Mouse (Mus musculus) heart, adult 8-10 months (tissue): ENCODE measurements around the gene C2. TPM values are rescaled to one million over a fixed set of nuclear protein-coding genes. Genes with fewer than 3 reads are reported as not detected.

Experiments used
- DNase-seq: peaks from one replicate; pipeline ENCODE4 v3.0.0; 2022; ENCODE audit warnings: low spot score
- total RNA-seq, 4 experiments: library from RNA; stranded (reverse); gene quantifications; 2 replicates each; pipeline ENCODE4 v1.2.4; 2022

The C2 gene
- 1 to 10 TPM; 1.8 to 4.1 (median 3.0) TPM for total RNA-seq

GRCm38 (mm10) chr17:34898160-34898586, at the start of gene C2, which contains the start of gene Ehmt2:
Gene C2 (minus strand): TSS chr17:34898265.
Gene Ehmt2 (plus strand): TSS chr17:34898469.
- peak; percentile 78 for DNase-seq

GRCm38 (mm10) chr17:34947606-34948005, 49.5 kb upstream of the C2 start:
- DNase-seq, result no peak

GRCm38 (mm10) chr17:34946486-34947140, 48.5 kb upstream of the C2 start:
- DNase-seq, result no peak

GRCm38 (mm10) chr17:34944362-34944761, 46.3 kb upstream of the C2 start:
- DNase-seq, result no peak

- DNase-seq, result no peak
Observed at GRCm38 (mm10) chr17:34943128-34943815, 45.2 kb upstream of the C2 start.

- DNase-seq, result peak; percentile 45
Observed at GRCm38 (mm10) chr17:34941344-34942041, 43.4 kb upstream of the C2 start.

GRCm38 (mm10) chr17:34937960-34938505, 40.0 kb upstream of the C2 start:
- no peak for DNase-seq

- peak; percentile 31 for DNase-seq
Observed at GRCm38 (mm10) chr17:34934830-34935229, 36.8 kb upstream of the C2 start.

GRCm38 (mm10) chr17:34934031-34934430, 36.0 kb upstream of the C2 start:
- no peak for DNase-seq

GRCm38 (mm10) chr17:34932287-34932686, 34.2 kb upstream of the C2 start:
- DNase-seq, result no peak

- DNase-seq, result no peak
Observed at GRCm38 (mm10) chr17:34931735-34932098, 33.7 kb upstream of the C2 start.

- peak; percentile 99 for DNase-seq
Observed at GRCm38 (mm10) chr17:34931061-34931734, 33.1 kb upstream of the C2 start, which contains the start of gene Neu1. Gene Neu1 (plus strand): TSS chr17:34931253.

GRCm38 (mm10) chr17:34928841-34929240, 30.8 kb upstream of the C2 start:
- no peak for DNase-seq

GRCm38 (mm10) chr17:34927306-34928019, 29.4 kb upstream of the C2 start:
- DNase-seq, result no peak

GRCm38 (mm10) chr17:34924258-34924657, 26.2 kb upstream of the C2 start:
- DNase-seq, result no peak

- no peak for DNase-seq
Observed at GRCm38 (mm10) chr17:34922939-34923338, 24.9 kb upstream of the C2 start.

- no peak for DNase-seq
Observed at GRCm38 (mm10) chr17:34917188-34917587, 19.1 kb upstream of the C2 start.

GRCm38 (mm10) chr17:34916316-34916715, 18.3 kb upstream of the C2 start:
- no peak for DNase-seq

- no peak for DNase-seq
Observed at GRCm38 (mm10) chr17:34915410-34915831, 17.4 kb upstream of the C2 start.

- DNase-seq, result no peak
Observed at GRCm38 (mm10) chr17:34913930-34914665, 16.0 kb upstream of the C2 start, which contains the start of gene Slc44a4. Gene Slc44a4 (plus strand): TSS chr17:34914466.
